Mouse (Mus musculus): ENCODE measurements at regions not wholly inside any gene's neighbourhood (a gene's known extent, or its start where the extent isn't known, plus 50 kb on each side); places are given as distances from the start of the nearest gene placed in this dataset.

GRCm38 (mm10) chr16:55420876-55421568 lies 123.2 kb upstream of the Zpld1 start:
- TF ChIP-seq CTCF (IDR thresholded peaks at IDR 0.05; ENCODE audit: low read depth): no peak
- no peak for TF ChIP-seq EP300 (IDR thresholded peaks at IDR 0.05; ENCODE audit: low read depth)
